30 mouse cellular contexts compared by ENCODE assay signal in the genomic region with DNA sequence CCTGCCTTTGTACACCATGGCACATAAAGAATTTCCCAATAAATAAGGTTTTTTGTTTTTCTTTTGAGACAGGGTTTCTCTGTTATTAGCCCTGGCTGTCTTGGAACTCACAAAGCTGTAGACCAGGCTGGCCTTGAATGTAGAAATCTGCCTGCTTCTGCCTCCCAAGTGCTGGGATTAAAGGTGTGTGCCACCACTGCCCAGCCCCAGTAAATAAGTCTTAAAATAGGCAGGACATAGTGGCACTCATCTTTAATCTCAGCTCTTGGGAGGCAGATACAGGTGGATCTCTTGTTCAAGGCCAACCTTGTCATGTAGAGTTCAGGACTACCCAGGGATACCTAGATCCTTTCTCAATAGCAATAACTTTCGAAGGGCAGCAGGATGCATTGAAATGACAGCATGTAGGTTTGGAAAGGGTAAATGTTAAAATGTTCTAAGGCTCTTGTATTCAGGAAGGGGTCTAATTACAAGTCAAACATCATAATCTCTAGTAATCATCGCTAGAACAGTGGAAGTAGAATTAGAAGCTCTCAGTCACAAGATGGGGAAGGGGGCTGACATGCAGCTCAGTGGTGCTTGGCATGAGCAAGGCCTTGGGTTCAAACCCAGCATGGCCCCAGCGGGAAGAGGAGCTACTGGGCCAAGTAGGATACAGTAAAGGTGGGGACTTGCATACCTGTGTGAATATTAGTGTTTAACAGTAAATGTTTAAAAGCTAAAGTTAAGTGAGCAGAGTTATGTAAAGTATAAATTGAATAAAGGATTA. TPM values are rescaled to one million over a fixed set of nuclear protein-coding genes. Genes with fewer than 3 reads are reported as not detected.
A peak's percentile ranks its signal among the peaks of the same experiment; 100 is the strongest.
DNase-seq lines count a peak whose midpoint lies in the region; ATAC-seq and TF ChIP-seq lines count a peak whose summit lies in the region.
"Had no signal": no experiment of that assay in that cellular context is flagged by ENCODE, and none has a peak within 500 bp of the region (broad histone marks: within the 10 kb centered on the region; RNA-seq: fewer than 3 reads in every experiment).

No protein-coding gene starts in this region.

- no peaks in the 10 kb centered on the region for H3K27me3 ChIP-seq in liver, embryonic 12.5 days (replicated peaks)
- no peaks in the 10 kb centered on the region for H3K27me3 ChIP-seq in liver, postnatal 0 days (ENCODE audit: insufficient read depth, low read length)
- H3K27me3 ChIP-seq in CH12.LX (replicated peaks): no peaks in the 10 kb centered on the region
- no peaks in the 10 kb centered on the region for H3K27me3 ChIP-seq in myocyte (ENCODE audit: control insufficient read depth, insufficient read depth, insufficient read length)
- H3K27me3 ChIP-seq: embryonic facial prominence, embryonic 12.5 days; forebrain, embryonic 12.5 days; forebrain, embryonic 15.5 days; heart, embryonic 12.5 days; heart, embryonic 15.5 days; Patski had no signal

- dilution Hi-C loops in CH12.LX (cut with MboI; ENCODE audit: extremely low pct_ligation_motif_present, extremely low pct_unique_long_range_greater_than_20kb, low sequenced_read_pairs): no loop called here

- H3K9ac ChIP-seq in liver, embryonic 12.5 days: no peak overlapping the region
- no peak overlapping the region for H3K9ac ChIP-seq in liver, postnatal 0 days (replicated peaks)
- no peak overlapping the region for H3K9ac ChIP-seq in CH12.LX (ENCODE audit: insufficient read depth, low read depth)
- H3K9ac ChIP-seq: embryonic facial prominence, embryonic 12.5 days; forebrain, embryonic 12.5 days; forebrain, embryonic 15.5 days; heart, embryonic 12.5 days; heart, embryonic 15.5 days; hindbrain, embryonic 14.5 days had no signal

- DNase-seq in liver, postnatal 0 days: no peak
- peak; percentile 32 for DNase-seq in 416B (ENCODE audit: low read depth)
- DNase-seq in CH12.LX (ENCODE audit: extremely low read depth): peak; percentile 39
- no peak for DNase-seq in frontal cortex, postnatal 36 days (ENCODE audit: low spot score in 2 of 2)
- DNase-seq: adrenal gland, postnatal 10 days; adrenal gland, postnatal 36 days; cerebellum, adult 18-20 months; cerebellum, adult 9-10 months; cerebellum, postnatal 14 days; gastrocnemius, postnatal 10 days; heart, adult 18-20 months; heart, postnatal 10 days; heart, postnatal 4 days had no signal

- H3K4me3 ChIP-seq in liver, embryonic 12.5 days: no peak overlapping the region
- H3K4me3 ChIP-seq in liver, postnatal 0 days (ENCODE audit: low read depth, low read length): no peak overlapping the region
- H3K4me3 ChIP-seq in CH12.LX (replicated peaks in 1 of 3; ENCODE audit: low read depth in 2 of 3, low read length in 2 of 3, poor library complexity in 1 of 3) (no peak overlapping the region), myocyte (no peak overlapping the region)
- H3K4me3 ChIP-seq: embryonic facial prominence, embryonic 12.5 days; erythroblast, embryonic 14.5 days; forebrain, embryonic 12.5 days; forebrain, embryonic 15.5 days; heart, embryonic 12.5 days; heart, embryonic 15.5 days had no signal

- no peak for TF ChIP-seq CTCF in liver, postnatal 0 days (IDR thresholded peaks at IDR 0.05; ENCODE audit: low read depth)
- no peak for TF ChIP-seq CTCF in CH12.LX (conservative IDR thresholded peaks at IDR 0.05 in 1 of 2, IDR thresholded peaks at IDR 0.05 in 1 of 2; ENCODE audit: low read depth in 2 of 2, low read length in 2 of 2)

- in situ Hi-C loops in CH12.LX (cut with MboI; ENCODE audit: low pct_ligation_motif_present, low pct_unique_long_range_greater_than_20kb, low sequenced_read_pairs): loop anchor here (5.0 kb wide), 1 partner anchor 132 kb away; no protein-coding TSS in a partner anchor

- H3K36me3 ChIP-seq in liver, embryonic 12.5 days: peaks cover 62% of the 10 kb centered on the region
- H3K36me3 ChIP-seq in liver, postnatal 0 days (replicated peaks; ENCODE audit: insufficient read depth, low read length): peaks cover 30% of the 10 kb centered on the region
- peaks cover 35 to 69% of the 10 kb centered on the region in 2 experiments for H3K36me3 ChIP-seq in CH12.LX (replicated peaks in 1 of 2; ENCODE audit: control insufficient read depth in 1 of 2, insufficient read depth in 1 of 2, low read length in 1 of 2)
- peaks cover 21% of the 10 kb centered on the region for H3K36me3 ChIP-seq in myocyte (ENCODE audit: control insufficient read depth, insufficient read depth)

- TF ChIP-seq RAD21 in CH12.LX (IDR thresholded peaks at IDR 0.05; ENCODE audit: low read depth, low read length): no peak

- no peaks in the 10 kb centered on the region for H3K9me3 ChIP-seq in liver, embryonic 12.5 days (replicated peaks)
- H3K9me3 ChIP-seq in liver, postnatal 0 days (ENCODE audit: low read length): no peaks in the 10 kb centered on the region
- H3K9me3 ChIP-seq in CH12.LX (replicated peaks; ENCODE audit: low read length): no peaks in the 10 kb centered on the region
- H3K9me3 ChIP-seq: embryonic facial prominence, embryonic 12.5 days; forebrain, embryonic 12.5 days; forebrain, embryonic 15.5 days; heart, embryonic 12.5 days; heart, embryonic 15.5 days had no signal

- TF ChIP-seq POLR2A in CH12.LX (IDR thresholded peaks at IDR 0.05; ENCODE audit: low read depth, low read length) (peak; percentile 51), myocyte (IDR thresholded peaks at IDR 0.05; ENCODE audit: insufficient read length, low read depth) (no peak)

- H3K79me2 ChIP-seq in CH12.LX (replicated peaks; ENCODE audit: control insufficient read depth, extremely low read depth, insufficient read depth, poor library complexity, severe bottlenecking) (peaks cover 29% of the 10 kb centered on the region), myocyte (ENCODE audit: control insufficient read depth, insufficient read depth) (peaks cover 27% of the 10 kb centered on the region)

- 0 out of 2 replicates have a peak overlapping the region, but pooled peaks have one; percentile 69 for H3K27ac ChIP-seq in liver, embryonic 12.5 days
- H3K27ac ChIP-seq in liver, postnatal 0 days (ENCODE audit: low read depth): no peak overlapping the region
- no peak overlapping the region for H3K27ac ChIP-seq in CH12.LX (ENCODE audit: insufficient read depth, low read depth)
- H3K27ac ChIP-seq: embryonic facial prominence, embryonic 12.5 days; forebrain, embryonic 12.5 days; forebrain, embryonic 15.5 days; heart, embryonic 15.5 days; hindbrain, embryonic 14.5 days; hindbrain, postnatal 0 days had no signal

- no peak for TF ChIP-seq EP300 in liver, postnatal 0 days (IDR thresholded peaks at IDR 0.05; ENCODE audit: low read depth)
- no peak for TF ChIP-seq EP300 in CH12.LX (IDR thresholded peaks at IDR 0.05; ENCODE audit: low read length)

- WGBS in liver, embryonic 12.5 days (ENCODE audit: insufficient replicate concordance): 64% methylated on average over 3 of the region's 3 CpGs
- WGBS in liver, postnatal 0 days (ENCODE audit: insufficient replicate concordance): 75% methylated on average over 3 of the region's 3 CpGs

- no peak for ATAC-seq in liver, embryonic 12.5 days
- ATAC-seq in liver, postnatal 0 days: no peak
- ATAC-seq: forebrain, embryonic 15.5 days; hindbrain, postnatal 0 days; inflammation-experienced regulatory T-cells, adult 6 months; intestine, embryonic 16.5 days; Patski had no signal

- H3K4me1 ChIP-seq in liver, embryonic 12.5 days: peaks cover 23% of the 10 kb centered on the region
- peaks cover 14% of the 10 kb centered on the region for H3K4me1 ChIP-seq in liver, postnatal 0 days (ENCODE audit: insufficient read depth)
- H3K4me1 ChIP-seq in CH12.LX (ENCODE audit: control insufficient read depth in 1 of 2, insufficient read depth in 2 of 2): peaks cover 0 to 36% of the 10 kb centered on the region in 2 experiments; a peak in 3 of 4 replicates

- H3ac ChIP-seq in myocyte (ENCODE audit: control insufficient read depth, insufficient read length): no peak overlapping the region

- no peak overlapping the region for H3K4me2 ChIP-seq in liver, embryonic 12.5 days
- H3K4me2 ChIP-seq in liver, postnatal 0 days (ENCODE audit: low read depth, low read length): no peak overlapping the region
- H3K4me2 ChIP-seq in CH12.LX (ENCODE audit: insufficient read depth, low read depth, poor library complexity, severe bottlenecking) (no peak overlapping the region), myocyte (ENCODE audit: low read depth) (no peak overlapping the region)
- H3K4me2 ChIP-seq: embryonic facial prominence, embryonic 12.5 days; forebrain, embryonic 12.5 days; forebrain, embryonic 15.5 days; heart, embryonic 12.5 days; heart, embryonic 15.5 days; hindbrain, embryonic 14.5 days had no signal

TF ChIP-seq in CH12.LX, 34 proteins besides CTCF, POLR2A, EP300 and RAD21 (continues in another document):
- TF ChIP-seq ELF1 (IDR thresholded peaks at IDR 0.05; ENCODE audit: low read depth, low read length) (no peak), POLR2AphosphoS2 (IDR thresholded peaks at IDR 0.05; ENCODE audit: low read depth, low read length) (peak; percentile 77; the same call in 1 of the 2 replicates), CHD2 (IDR thresholded peaks at IDR 0.05; ENCODE audit: low read length) (peak; percentile 34; the same call in 1 of the 2 replicates), ZMIZ1 (IDR thresholded peaks at IDR 0.05; ENCODE audit: low read depth, low read length) (peak; percentile 65; the same call in 1 of the 2 replicates), ZNF384 (IDR thresholded peaks at IDR 0.05; ENCODE audit: low read depth, low read length) (no peak)

TF ChIP-seq in myocyte, 11 proteins besides CTCF, POLR2A, EP300 and RAD21:
- TF ChIP-seq POLR2AphosphoS2 (IDR thresholded peaks at IDR 0.05; ENCODE audit: insufficient read length, low read depth) (peak; percentile 66), CEBPB (IDR thresholded peaks at IDR 0.05; ENCODE audit: insufficient read depth, poor library complexity, severe bottlenecking) (no peak)

RNA-seq across cellular contexts. Expression of a gene that starts 4.7 kb away (rescaled TPM):
- polyA plus RNA-seq in liver, embryonic 12.5 days (2016; fragmentation: Nextera tagmentation; extraction: Ambion mirVana): 1,480 and 1,497 TPM in 2 replicates
- 1,210 and 1,257 TPM in 2 replicates for polyA plus RNA-seq in liver, postnatal 0 days (2015; fragmentation: Nextera tagmentation; extraction: Ambion mirVana)
- 2,433 and 2,459 TPM in 2 replicates for total RNA-seq in CH12.LX (2012; rRNA removed)
- total RNA-seq in CH12.LX (2014; rRNA removed): 1,302 and 1,462 TPM in 2 replicates
- polyA plus RNA-seq in CH12.LX (2012; ENCODE audit: insufficient read length, low read depth): 1,181 and 1,419 TPM in 2 replicates
- polyA plus RNA-seq in myocyte (2012; fragmentation: generic; extraction: Trizol): 2,680 TPM

RNA-seq across cellular contexts. Expression of a gene that starts 15.4 kb away (rescaled TPM):
- not detected in 2 replicates for polyA plus RNA-seq in liver, embryonic 12.5 days (2016; fragmentation: Nextera tagmentation; extraction: Ambion mirVana)
- not detected in 2 replicates for polyA plus RNA-seq in liver, postnatal 0 days (2015; fragmentation: Nextera tagmentation; extraction: Ambion mirVana)
- not detected in 2 replicates for total RNA-seq in CH12.LX (2012; rRNA removed)
- not detected in 2 replicates for total RNA-seq in CH12.LX (2014; rRNA removed)
- not detected in 2 replicates for polyA plus RNA-seq in CH12.LX (2012; ENCODE audit: insufficient read length, low read depth)
- not detected for polyA plus RNA-seq in myocyte (2012; fragmentation: generic; extraction: Trizol)
- total RNA-seq: adrenal gland, adult 18-20 months; adrenal gland, postnatal 10 days; adrenal gland, postnatal 36 days; ES-E14; gastrocnemius, adult 18-20 months; gastrocnemius, postnatal 10 days; gastrocnemius, postnatal 4 days; heart, adult 18-20 months; heart, postnatal 10 days; heart, postnatal 4 days; hindbrain, postnatal 0 days had no signal
- polyA plus RNA-seq: embryonic facial prominence, embryonic 12.5 days; erythroblast, embryonic 14.5 days; forebrain, embryonic 12.5 days; forebrain, embryonic 15.5 days; heart, embryonic 12.5 days; heart, embryonic 15.5 days; hindbrain, embryonic 14.5 days; hindbrain, postnatal 0 days; intestine, embryonic 16.5 days; Patski had no signal

Comparison
In these comparisons a context has a peak if more than half of its experiments do, and no peak if none do; other contexts are left out.
1. DNase-seq: peak in 416B (single experiment) and CH12.LX (single experiment); none in liver, postnatal 0 days (single experiment) and frontal cortex, postnatal 36 days (0 of 2).